Mouse (Mus musculus): ENCODE data around the gene Alkbh3.

DNA sequence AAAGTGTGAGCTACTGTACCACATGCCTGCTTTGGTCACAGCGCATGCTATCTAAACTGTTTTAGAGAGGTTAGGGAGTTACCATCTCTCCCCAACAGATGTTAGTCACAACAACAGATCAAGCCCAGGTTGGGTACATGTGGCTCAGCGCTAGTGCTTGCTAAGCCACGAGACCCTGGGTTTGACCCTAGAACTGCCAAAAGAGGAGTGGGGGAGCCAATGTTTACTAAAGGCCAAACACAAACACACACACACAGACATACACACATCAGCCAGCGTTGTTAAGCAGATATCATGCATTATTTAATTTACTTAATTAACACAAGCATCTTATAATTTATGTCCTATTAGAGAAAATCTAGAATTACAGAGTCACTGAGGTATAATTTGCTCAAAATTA lies 8.7 kb downstream of the Alkbh3 start:
- no peak for TF ChIP-seq CTCF (IDR thresholded peaks at IDR 0.05; ENCODE audit: low read depth)
- no peak for TF ChIP-seq EP300 (IDR thresholded peaks at IDR 0.05; ENCODE audit: low read depth)
